Mouse (Mus musculus) G1E (cell line): ENCODE results near the gene Xpc. TPM values are rescaled to one million over a fixed set of nuclear protein-coding genes. Genes with fewer than 3 reads are reported as not detected.
A peak's percentile ranks its signal among the peaks of the same experiment; 100 is the strongest.

Experiments used
- ATAC-seq: 2 replicates; pipeline ENCODE4 v1.8.0; 2016; ENCODE audit warnings: mild to moderate bottlenecking; ENCODE audit not compliant: insufficient number of reproducible peaks, poor library complexity, low FRiP score, severe bottlenecking; ENCODE audit errors: extremely low read depth
- DNase-seq: peaks from one replicate; pipeline ENCODE4 v3.0.0; 2012; ENCODE audit warnings: low spot score
- H3K27me3 ChIP-seq: 2 replicates; pipeline ENCODE4 v1.6.1; 2012; ENCODE audit warnings: mild to moderate bottlenecking, low read length, inconsistent platforms; ENCODE audit not compliant: insufficient read depth
- H3K36me3 ChIP-seq: replicated peaks from 2 replicates; pipeline ENCODE3; 2012; ENCODE audit warnings: mild to moderate bottlenecking, inconsistent platforms
- H3K4me1 ChIP-seq: 2 replicates; pipeline ENCODE4 v1.6.1; 2012; ENCODE audit warnings: low read depth, low read length, inconsistent platforms, mixed read lengths; ENCODE audit not compliant: insufficient read depth
- H3K4me3 ChIP-seq: 2 replicates; pipeline ENCODE4 v1.5.1; 2012; ENCODE audit warnings: low read depth, mild to moderate bottlenecking, inconsistent platforms, low read length, moderate library complexity, mixed read lengths
- H3K9me3 ChIP-seq: replicated peaks from 2 replicates; pipeline ENCODE4 v1.6.1; 2012; ENCODE audit warnings: inconsistent platforms
- CTCF ChIP-seq: IDR thresholded peaks from 2 replicates; pipeline ENCODE4 v1.5.1; 2012; ENCODE audit warnings: low read depth, low read length, inconsistent platforms, mixed read lengths
- GATA1 ChIP-seq: IDR thresholded peaks from 2 replicates; pipeline ENCODE4 v1.6.1; 2012; ENCODE audit warnings: borderline replicate concordance, low read length, inconsistent platforms, mixed read lengths
- GATA2 ChIP-seq: IDR thresholded peaks from 2 replicates; pipeline ENCODE4 v1.6.1; 2012; ENCODE audit warnings: low read depth, low read length, inconsistent platforms, borderline replicate concordance
- POLR2AphosphoS5 ChIP-seq: IDR thresholded peaks from 2 replicates; pipeline ENCODE4 v1.6.1; 2012; ENCODE audit warnings: low read depth, low read length, inconsistent platforms; ENCODE audit not compliant: insufficient replicate concordance
- TAL1 ChIP-seq: conservative IDR thresholded peaks from 2 replicates; pipeline ENCODE4 v1.6.1; 2012; ENCODE audit warnings: low read depth, low read length, inconsistent platforms, mixed read lengths
- polyA plus RNA-seq: library from polyadenylated mRNA; stranded (reverse); fragments of >175 nt; gene quantifications from 2 replicates; pipeline ENCODE4 v1.2.3, GENCODE M21; 2012
- total RNA-seq, 2 experiments: library from RNA; stranded (forward) in 1 of 2; stranded (reverse) in 1 of 2; fragments of 200-1000 nt in 1 of 2; fragments of >200 nt in 1 of 2; fragmentation: Nextera tagmentation in 1 of 2; gene quantifications; 2 replicates each; pipeline ENCODE4 v1.2.3; 2014 to 2017

The Xpc gene
- total and polyA plus RNA-seq, 3 experiments = 5.8 to 16.6 (median 7.9) TPM

GRCm38 (mm10) chr6:91493053-91493452 is 22.6 kb downstream of the Xpc start:
- peaks cover 91% of the 10 kb centered on the region for H3K36me3 ChIP-seq
- TF ChIP-seq GATA1 (no peak), POLR2AphosphoS5 (no peak), CTCF (no peak), TAL1 (no peak), GATA2 (no peak)
- H3K4me3 ChIP-seq = no peak overlapping the region
- no peaks in the 10 kb centered on the region for H3K27me3 ChIP-seq
- ATAC-seq (no peak), DNase-seq (no peak)
- H3K9me3 ChIP-seq = no peaks in the 10 kb centered on the region
- H3K4me1 ChIP-seq = no peaks in the 10 kb centered on the region

GRCm38 (mm10) chr6:91491004-91491403 is 24.7 kb downstream of the Xpc start:
- Histone ChIP-seq H3K36me3 (peaks cover 92% of the 10 kb centered on the region), H3K4me3 (no peak overlapping the region), H3K9me3 (no peaks in the 10 kb centered on the region), H3K4me1 (no peaks in the 10 kb centered on the region), H3K27me3 (no peaks in the 10 kb centered on the region)
- ATAC-seq = no peak
- TF ChIP-seq POLR2AphosphoS5 (no peak), CTCF (no peak), GATA2 (no peak), GATA1 (no peak), TAL1 (no peak)
- no peak for DNase-seq

- TF ChIP-seq GATA2 (no peak), TAL1 (no peak), CTCF (no peak), POLR2AphosphoS5 (no peak), GATA1 (no peak)
- H3K9me3 ChIP-seq = no peaks in the 10 kb centered on the region
- H3K27me3 ChIP-seq = no peaks in the 10 kb centered on the region
- no peaks in the 10 kb centered on the region for H3K4me1 ChIP-seq
- H3K36me3 ChIP-seq = peaks cover 94% of the 10 kb centered on the region
- H3K4me3 ChIP-seq = no peak overlapping the region
- DNase-seq (no peak), ATAC-seq (no peak)
Observed at GRCm38 (mm10) chr6:91489872-91490271, 25.8 kb downstream of the Xpc start.

DNA sequence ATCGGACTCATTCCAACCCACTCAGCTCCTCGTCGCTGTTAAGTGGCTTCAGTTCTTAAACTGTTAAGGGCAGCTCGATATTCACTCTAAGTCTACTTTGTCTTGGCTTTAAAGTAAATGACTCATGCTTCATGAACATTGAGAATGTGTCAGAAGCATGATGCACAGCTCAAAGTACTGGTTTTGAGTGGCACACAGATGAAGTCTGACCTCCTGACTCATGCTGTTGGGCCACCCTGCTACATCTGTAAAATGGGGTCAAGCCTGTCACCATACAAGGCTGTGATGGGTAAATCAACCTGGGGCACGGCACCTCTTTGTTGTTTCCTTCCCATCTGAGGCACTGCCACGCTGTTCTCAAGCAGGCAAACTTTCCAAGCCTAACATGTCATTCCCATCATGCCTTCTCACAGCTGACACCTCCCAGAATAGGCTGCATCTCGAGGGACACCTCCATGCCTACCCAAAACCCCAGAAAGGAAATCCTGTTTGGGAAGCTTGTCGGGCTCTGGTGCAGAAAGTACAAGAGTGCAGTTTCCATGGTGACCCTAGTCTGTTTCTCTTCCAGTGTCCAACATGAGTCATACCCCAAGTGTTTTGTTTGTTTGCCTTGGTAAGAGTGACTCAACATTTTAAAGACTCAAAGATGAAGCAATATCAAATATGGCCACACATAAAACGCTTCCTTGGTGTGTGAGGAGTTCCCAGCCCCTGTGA is 27.0 kb downstream of the Xpc start:
- no peaks in the 10 kb centered on the region for H3K9me3 ChIP-seq
- H3K36me3 ChIP-seq = peaks cover 96% of the 10 kb centered on the region
- no peaks in the 10 kb centered on the region for H3K27me3 ChIP-seq
- TF ChIP-seq TAL1 (no peak), GATA1 (no peak), GATA2 (no peak), POLR2AphosphoS5 (no peak), CTCF (no peak)
- ATAC-seq = peak; percentile 54; the same call in 1 of the 2 replicates
- H3K4me1 ChIP-seq = no peaks in the 10 kb centered on the region
- H3K4me3 ChIP-seq = no peak overlapping the region
- DNase-seq = no peak

DNA sequence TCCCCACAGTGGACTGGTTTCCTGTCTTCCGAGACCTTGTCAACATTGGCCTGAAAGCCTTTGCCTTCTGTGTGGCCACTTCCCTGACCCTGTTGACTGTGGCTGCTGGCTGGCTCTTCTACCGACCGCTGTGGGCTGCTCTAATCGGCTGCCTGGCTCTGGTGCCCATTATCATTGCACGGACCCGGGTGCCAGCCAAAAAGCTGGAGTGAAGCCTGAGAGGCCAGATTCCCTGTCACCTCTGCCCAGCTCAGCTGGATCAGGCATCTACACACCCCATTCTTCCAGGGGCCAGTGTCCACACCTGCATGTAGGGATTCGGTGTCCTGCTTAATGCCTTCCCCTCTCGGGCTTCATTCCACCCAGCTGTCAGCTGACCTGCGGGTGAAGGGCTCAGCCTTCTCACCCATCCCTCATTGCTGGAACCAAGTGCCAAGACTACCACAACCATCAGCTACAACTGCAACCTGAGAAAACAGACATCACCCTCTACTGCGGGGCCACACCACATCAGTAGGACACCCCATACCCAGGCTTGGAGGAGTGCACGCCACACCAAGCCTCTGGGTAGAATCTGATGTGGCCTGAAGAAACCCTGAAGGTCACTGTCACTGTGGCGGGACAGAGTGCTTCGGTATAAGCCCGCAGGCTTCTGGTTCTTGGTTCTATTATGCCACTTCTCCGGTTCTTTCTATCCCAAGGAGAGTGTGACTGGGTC is 28.8 kb downstream of the Xpc start:
- peaks cover 96% of the 10 kb centered on the region for H3K36me3 ChIP-seq

DNA sequence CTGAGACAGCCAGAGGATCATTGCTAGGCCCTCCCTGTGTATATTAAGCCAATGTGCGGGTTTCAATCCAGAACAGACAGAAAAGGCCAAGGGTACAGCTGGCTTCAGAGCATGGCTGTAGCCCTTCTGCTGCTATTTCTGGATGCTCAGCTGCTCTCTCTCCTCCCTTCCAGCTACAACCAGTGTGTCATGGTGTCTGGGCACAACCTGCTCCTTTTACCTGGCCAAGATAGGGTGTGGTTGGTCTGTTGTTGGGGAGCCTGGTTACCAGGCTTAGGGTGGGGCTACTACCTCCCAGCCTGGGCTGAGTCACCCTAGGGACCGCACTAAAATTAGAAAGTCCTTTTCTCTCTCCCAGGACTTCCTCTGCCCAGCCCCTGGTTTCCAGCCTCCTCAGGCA is 32.3 kb downstream of the Xpc start:
- Histone ChIP-seq H3K4me1 (no peaks in the 10 kb centered on the region), H3K36me3 (peaks cover 99% of the 10 kb centered on the region), H3K4me3 (no peak overlapping the region), H3K9me3 (no peaks in the 10 kb centered on the region), H3K27me3 (no peaks in the 10 kb centered on the region)
- DNase-seq (no peak), ATAC-seq (no peak)
- TF ChIP-seq TAL1 = no peak
- no peak for TF ChIP-seq POLR2AphosphoS5
- TF ChIP-seq GATA1 = no peak
- no peak for TF ChIP-seq GATA2
- TF ChIP-seq CTCF = no peak

More for the DNA sequence above, 28.8 kb downstream of the Xpc start:
- Histone ChIP-seq H3K27me3 (no peaks in the 10 kb centered on the region), H3K4me3 (no peak overlapping the region), H3K9me3 (no peaks in the 10 kb centered on the region), H3K4me1 (no peaks in the 10 kb centered on the region)
- no peak for ATAC-seq
- no peak for DNase-seq
- no peak for TF ChIP-seq CTCF
- TF ChIP-seq GATA1 = no peak
- no peak for TF ChIP-seq POLR2AphosphoS5
- no peak for TF ChIP-seq GATA2
- TF ChIP-seq TAL1 = no peak
